14 mouse cellular contexts compared by ENCODE assay signal in genomic region chr12:26967018-26967737, GRCm38 (mm10).
DNase-seq lines count a peak whose midpoint lies in the region; ATAC-seq lines count a peak whose summit lies in the region.
"Had no signal": no experiment of that assay in that cellular context is flagged by ENCODE, and none has a peak within 500 bp of the region (broad histone marks: within the 10 kb centered on the region; RNA-seq: fewer than 3 reads in every experiment).

No protein-coding gene starts in this region.

- DNase-seq in hindbrain, embryonic 11.5 days (ENCODE audit: low spot score) = no peak
- peak; percentile 9 for DNase-seq in right cerebral cortex, postnatal 4 days
- DNase-seq in right cerebral cortex, postnatal 25 days = no peak
- DNase-seq in limb, embryonic 10.5 days (ENCODE audit: low spot score) = no peak
- DNase-seq in layer of hippocampus, adult 8-10 months (ENCODE audit: low spot score in 2 of 2) = no peak
- DNase-seq in left cerebral cortex, postnatal 36 days (ENCODE audit: low spot score in 2 of 2) = no peak
- DNase-seq: adrenal gland, adult 2 months; heart, adult 18-20 months; kidney, postnatal 25 days; right cerebral cortex, adult 18-20 months had no signal

- intact Hi-C loops in left cerebral cortex, postnatal 36 days (cut with DNase I) = no loop called here

- H3K4me3 ChIP-seq in hindbrain, embryonic 13.5 days = no peak overlapping the region
- H3K4me3 ChIP-seq in hindbrain, embryonic 11.5 days (ENCODE audit: low read depth, low read length) = no peak overlapping the region
- no peak overlapping the region for H3K4me3 ChIP-seq in limb, embryonic 10.5 days
- H3K4me3 ChIP-seq in stomach, embryonic 16.5 days (replicated peaks; ENCODE audit: low read length) = no peak overlapping the region
- H3K4me3 ChIP-seq: neural tube, embryonic 15.5 days had no signal

- 62% methylated on average over 16 of the region's 16 CpGs for WGBS in hindbrain, embryonic 13.5 days
- WGBS in hindbrain, embryonic 11.5 days = 69% methylated on average over 16 of the region's 16 CpGs
- 79% methylated on average over 16 of the region's 16 CpGs for WGBS in limb, embryonic 10.5 days
- WGBS in stomach, embryonic 16.5 days = 43% methylated on average over 16 of the region's 16 CpGs

- H3K27ac ChIP-seq in hindbrain, embryonic 13.5 days = 0 out of 2 replicates have a peak overlapping the region, but pooled peaks have one; percentile 8
- H3K27ac ChIP-seq in hindbrain, embryonic 11.5 days (ENCODE audit: low read depth, low read length) = no peak overlapping the region
- H3K27ac ChIP-seq in limb, embryonic 10.5 days = peak overlapping the region; percentile 30; the same call in 1 of the 2 replicates
- H3K27ac ChIP-seq in stomach, embryonic 16.5 days (ENCODE audit: low read length) = no peak overlapping the region
- H3K27ac ChIP-seq: liver, embryonic 14.5 days; neural tube, embryonic 15.5 days had no signal

- H3K27me3 ChIP-seq in hindbrain, embryonic 13.5 days = no peaks in the 10 kb centered on the region
- H3K27me3 ChIP-seq in hindbrain, embryonic 11.5 days (ENCODE audit: control insufficient read depth, insufficient read depth, low read length) = no peaks in the 10 kb centered on the region
- H3K27me3 ChIP-seq in limb, embryonic 10.5 days (ENCODE audit: low read depth, poor library complexity, severe bottlenecking) = no peaks in the 10 kb centered on the region
- no peaks in the 10 kb centered on the region for H3K27me3 ChIP-seq in stomach, embryonic 16.5 days (ENCODE audit: control insufficient read depth, insufficient read depth, low read length)
- H3K27me3 ChIP-seq: neural tube, embryonic 15.5 days had no signal

- H3K9ac ChIP-seq in hindbrain, embryonic 13.5 days = no peak overlapping the region
- H3K9ac ChIP-seq in hindbrain, embryonic 11.5 days (ENCODE audit: low read depth, low read length) = no peak overlapping the region
- H3K9ac ChIP-seq in stomach, embryonic 16.5 days (ENCODE audit: low read length) = no peak overlapping the region
- H3K9ac ChIP-seq: liver, embryonic 14.5 days; neural tube, embryonic 15.5 days had no signal

- no peak for ATAC-seq in hindbrain, embryonic 13.5 days (ENCODE audit: low FRiP score)
- no peak for ATAC-seq in hindbrain, embryonic 11.5 days (ENCODE audit: low FRiP score)
- peak; percentile 60; the same call in 1 of the 2 replicates for ATAC-seq in stomach, embryonic 16.5 days (ENCODE audit: insufficient read depth, low FRiP score)

- peaks cover 11% of the 10 kb centered on the region for H3K4me1 ChIP-seq in hindbrain, embryonic 13.5 days (replicated peaks)
- H3K4me1 ChIP-seq in hindbrain, embryonic 11.5 days (replicated peaks; ENCODE audit: control insufficient read depth, insufficient read depth, low read length) = no peaks in the 10 kb centered on the region
- H3K4me1 ChIP-seq in limb, embryonic 10.5 days = peaks cover 25% of the 10 kb centered on the region
- no peaks in the 10 kb centered on the region for H3K4me1 ChIP-seq in stomach, embryonic 16.5 days (ENCODE audit: control insufficient read depth, insufficient read depth, low read length)
- H3K4me1 ChIP-seq: neural tube, embryonic 15.5 days had no signal

- no peaks in the 10 kb centered on the region for H3K36me3 ChIP-seq in hindbrain, embryonic 13.5 days
- no peaks in the 10 kb centered on the region for H3K36me3 ChIP-seq in hindbrain, embryonic 11.5 days (ENCODE audit: control insufficient read depth, insufficient read depth, low read length)
- no peaks in the 10 kb centered on the region for H3K36me3 ChIP-seq in limb, embryonic 10.5 days
- no peaks in the 10 kb centered on the region for H3K36me3 ChIP-seq in stomach, embryonic 16.5 days (ENCODE audit: control insufficient read depth, insufficient read depth, low read length)
- H3K36me3 ChIP-seq: neural tube, embryonic 15.5 days had no signal

- no peaks in the 10 kb centered on the region for H3K9me3 ChIP-seq in hindbrain, embryonic 13.5 days
- H3K9me3 ChIP-seq in hindbrain, embryonic 11.5 days (ENCODE audit: control insufficient read depth, low read length) = no peaks in the 10 kb centered on the region
- H3K9me3 ChIP-seq in limb, embryonic 10.5 days (replicated peaks) = no peaks in the 10 kb centered on the region
- no peaks in the 10 kb centered on the region for H3K9me3 ChIP-seq in stomach, embryonic 16.5 days (replicated peaks; ENCODE audit: control insufficient read depth, low read length)
- H3K9me3 ChIP-seq: neural tube, embryonic 15.5 days had no signal

- no peak overlapping the region for H3K4me2 ChIP-seq in hindbrain, embryonic 13.5 days
- no peak overlapping the region for H3K4me2 ChIP-seq in hindbrain, embryonic 11.5 days (replicated peaks; ENCODE audit: low read depth, low read length)
- H3K4me2 ChIP-seq in stomach, embryonic 16.5 days (ENCODE audit: low read depth, low read length) = peak overlapping the region; percentile 28; the same call in 1 of the 2 replicates
- H3K4me2 ChIP-seq: neural tube, embryonic 15.5 days had no signal

Comparison
In these comparisons a context has a peak if more than half of its experiments do, and no peak if none do; other contexts are left out.
1. H3K27ac ChIP-seq: peak in hindbrain, embryonic 13.5 days (single experiment) and limb, embryonic 10.5 days (single experiment); none in hindbrain, embryonic 11.5 days (single experiment) and stomach, embryonic 16.5 days (single experiment).